Mouse (Mus musculus): ENCODE results near the gene Gaa. TPM values are rescaled to one million over a fixed set of nuclear protein-coding genes. Genes with fewer than 3 reads are reported as not detected.
A peak's percentile ranks its signal among the peaks of the same experiment; 100 is the strongest.
"Not testable (repeated sequence)": the region's sequence is repeated elsewhere in the genome, so short reads cannot be mapped to it uniquely, and the experiment has no call there.

The Gaa gene
- polyA plus RNA-seq, 1 experiment: 1.2 TPM

- H3K36me3 ChIP-seq (ENCODE audit: control insufficient read depth): no peaks in the 10 kb centered on the region
- H3K9me3 ChIP-seq (ENCODE audit: control insufficient read depth, low read length): no peaks in the 10 kb centered on the region
- H3K27me3 ChIP-seq (ENCODE audit: control insufficient read depth): peaks cover 57% of the 10 kb centered on the region
- peaks cover 14% of the 10 kb centered on the region for H3K4me1 ChIP-seq (ENCODE audit: control insufficient read depth)
- H3K4me3 ChIP-seq (replicated peaks): peak overlapping the region; percentile 51
- TF ChIP-seq GATA1 (IDR thresholded peaks at IDR 0.05; ENCODE audit: low read length) (no peak), TAL1 (IDR thresholded peaks at IDR 0.05; ENCODE audit: low read length) (no peak)
Measured at GRCm38 (mm10) chr11:119228846-119229626, 38.7 kb upstream of the Gaa start.

- no peaks in the 10 kb centered on the region; the same call in 1 of the 2 replicates for H3K9me3 ChIP-seq (ENCODE audit: control insufficient read depth, low read length)
- no peaks in the 10 kb centered on the region for H3K36me3 ChIP-seq (ENCODE audit: control insufficient read depth)
Measured at GRCm38 (mm10) chr11:119234770-119235169, 32.9 kb upstream of the Gaa start.

GRCm38 (mm10) chr11:119235596-119235995, 32.1 kb upstream of the Gaa start:
- Histone ChIP-seq H3K4me3 (replicated peaks) (no peak overlapping the region), H3K9me3 (ENCODE audit: control insufficient read depth, low read length) (no peaks in the 10 kb centered on the region; the same call in 1 of the 2 replicates), H3K27me3 (ENCODE audit: control insufficient read depth) (peaks cover 10% of the 10 kb centered on the region)

More at GRCm38 (mm10) chr11:119234770-119235169, 32.9 kb upstream of the Gaa start:
- TF ChIP-seq GATA1 (IDR thresholded peaks at IDR 0.05; ENCODE audit: low read length) (no peak), TAL1 (IDR thresholded peaks at IDR 0.05; ENCODE audit: low read length) (no peak)
- H3K27me3 ChIP-seq (ENCODE audit: control insufficient read depth): peaks cover 18% of the 10 kb centered on the region
- H3K4me1 ChIP-seq (ENCODE audit: control insufficient read depth): peaks cover 12% of the 10 kb centered on the region
- no peak overlapping the region for H3K4me3 ChIP-seq (replicated peaks)

GRCm38 (mm10) chr11:119236354-119236753, 31.3 kb upstream of the Gaa start:
- Histone ChIP-seq H3K4me3 (replicated peaks) (no peak overlapping the region), H3K4me1 (ENCODE audit: control insufficient read depth) (peaks cover 12% of the 10 kb centered on the region), H3K36me3 (ENCODE audit: control insufficient read depth) (no peaks in the 10 kb centered on the region), H3K27me3 (ENCODE audit: control insufficient read depth) (peaks cover 4% of the 10 kb centered on the region; the same call in 1 of the 2 replicates), H3K9me3 (ENCODE audit: control insufficient read depth, low read length) (no peaks in the 10 kb centered on the region; the same call in 1 of the 2 replicates)
- TF ChIP-seq TAL1 (IDR thresholded peaks at IDR 0.05; ENCODE audit: low read length) (no peak), GATA1 (IDR thresholded peaks at IDR 0.05; ENCODE audit: low read length) (no peak)

More at GRCm38 (mm10) chr11:119235596-119235995, 32.1 kb upstream of the Gaa start:
- H3K36me3 ChIP-seq (ENCODE audit: control insufficient read depth): no peaks in the 10 kb centered on the region
- peaks cover 12% of the 10 kb centered on the region for H3K4me1 ChIP-seq (ENCODE audit: control insufficient read depth)
- TF ChIP-seq GATA1 (IDR thresholded peaks at IDR 0.05; ENCODE audit: low read length) (no peak), TAL1 (IDR thresholded peaks at IDR 0.05; ENCODE audit: low read length) (no peak)

- TF ChIP-seq GATA1 (IDR thresholded peaks at IDR 0.05; ENCODE audit: low read length) (no peak), TAL1 (IDR thresholded peaks at IDR 0.05; ENCODE audit: low read length) (no peak)
- H3K4me3 ChIP-seq (replicated peaks): no peak overlapping the region
- peaks cover 4% of the 10 kb centered on the region; the same call in 1 of the 2 replicates for H3K27me3 ChIP-seq (ENCODE audit: control insufficient read depth)
- no peaks in the 10 kb centered on the region for H3K36me3 ChIP-seq (ENCODE audit: control insufficient read depth)
- peaks cover 12% of the 10 kb centered on the region for H3K4me1 ChIP-seq (ENCODE audit: control insufficient read depth)
- H3K9me3 ChIP-seq (ENCODE audit: control insufficient read depth, low read length): no peaks in the 10 kb centered on the region; the same call in 1 of the 2 replicates
Measured at GRCm38 (mm10) chr11:119237007-119237406, 30.7 kb upstream of the Gaa start.

GRCm38 (mm10) chr11:119237568-119238304, 30.0 kb upstream of the Gaa start:
- Histone ChIP-seq H3K36me3 (ENCODE audit: control insufficient read depth) (no peaks in the 10 kb centered on the region), H3K9me3 (ENCODE audit: control insufficient read depth, low read length) (no peaks in the 10 kb centered on the region; the same call in 1 of the 2 replicates), H3K4me3 (replicated peaks) (peak overlapping the region; percentile 4), H3K27me3 (ENCODE audit: control insufficient read depth) (peaks cover 4% of the 10 kb centered on the region; the same call in 1 of the 2 replicates), H3K4me1 (ENCODE audit: control insufficient read depth) (peaks cover 12% of the 10 kb centered on the region)
- no peak for TF ChIP-seq GATA1 (IDR thresholded peaks at IDR 0.05; ENCODE audit: low read length)
- no peak for TF ChIP-seq TAL1 (IDR thresholded peaks at IDR 0.05; ENCODE audit: low read length)

GRCm38 (mm10) chr11:119238305-119238721, 29.4 kb upstream of the Gaa start:
- Histone ChIP-seq H3K4me1 (ENCODE audit: control insufficient read depth) (peaks cover 12% of the 10 kb centered on the region), H3K36me3 (ENCODE audit: control insufficient read depth) (no peaks in the 10 kb centered on the region), H3K4me3 (replicated peaks) (peak overlapping the region; percentile 31), H3K9me3 (ENCODE audit: control insufficient read depth, low read length) (no peaks in the 10 kb centered on the region; the same call in 1 of the 2 replicates), H3K27me3 (ENCODE audit: control insufficient read depth) (peaks cover 4% of the 10 kb centered on the region; the same call in 1 of the 2 replicates)
- no peak for TF ChIP-seq TAL1 (IDR thresholded peaks at IDR 0.05; ENCODE audit: low read length)
- TF ChIP-seq GATA1 (IDR thresholded peaks at IDR 0.05; ENCODE audit: low read length): no peak

GRCm38 (mm10) chr11:119239480-119239879, 28.2 kb upstream of the Gaa start:
- no peak overlapping the region for H3K4me3 ChIP-seq (replicated peaks)
- peaks cover 4% of the 10 kb centered on the region; the same call in 1 of the 2 replicates for H3K27me3 ChIP-seq (ENCODE audit: control insufficient read depth)
- no peaks in the 10 kb centered on the region; the same call in 1 of the 2 replicates for H3K9me3 ChIP-seq (ENCODE audit: control insufficient read depth, low read length)
- peaks cover 12% of the 10 kb centered on the region for H3K4me1 ChIP-seq (ENCODE audit: control insufficient read depth)
- no peaks in the 10 kb centered on the region for H3K36me3 ChIP-seq (ENCODE audit: control insufficient read depth)
- TF ChIP-seq TAL1 (IDR thresholded peaks at IDR 0.05; ENCODE audit: low read length) (no peak), GATA1 (IDR thresholded peaks at IDR 0.05; ENCODE audit: low read length) (no peak)

GRCm38 (mm10) chr11:119245543-119245942, 22.1 kb upstream of the Gaa start:
- not testable (repeated sequence) for H3K36me3 ChIP-seq (ENCODE audit: control insufficient read depth); H3K27me3 ChIP-seq (ENCODE audit: control insufficient read depth); H3K4me3 ChIP-seq (replicated peaks); H3K9me3 ChIP-seq (ENCODE audit: control insufficient read depth, low read length); H3K4me1 ChIP-seq (ENCODE audit: control insufficient read depth)

Data from erythroblast, embryonic 14.5 days (primary cell).